Mouse (Mus musculus) layer of hippocampus, adult 11-12 months (tissue): Measurements from ENCODE around the gene Syde2.

ENCODE experiments used
- DNase-seq: peaks from one replicate; pipeline ENCODE4 v3.0.0; 2022; ENCODE audit warnings: low spot score

Syde2 gene

GRCm38 (mm10) chr3:146053873-146054272 is 66.2 kb downstream of the Syde2 start:
- no peak for DNase-seq

GRCm38 (mm10) chr3:146057131-146057530 is 69.5 kb downstream of the Syde2 start:
- DNase-seq, result no peak

GRCm38 (mm10) chr3:146058263-146058662 is 70.6 kb downstream of the Syde2 start:
- peak; percentile 24 for DNase-seq

- DNase-seq, result no peak
Measured at GRCm38 (mm10) chr3:146059356-146059926, 71.8 kb downstream of the Syde2 start.

- DNase-seq, result no peak
Measured at GRCm38 (mm10) chr3:146063146-146063545, 75.5 kb downstream of the Syde2 start.

- DNase-seq, result no peak
Measured at GRCm38 (mm10) chr3:146069276-146069675, 81.6 kb downstream of the Syde2 start.
